Mouse (Mus musculus) layer of hippocampus, postnatal 36 days (tissue): ENCODE measurements around the gene Aven. TPM values are rescaled to one million over a fixed set of nuclear protein-coding genes. Genes with fewer than 3 reads are reported as not detected.
"Not testable (repeated sequence)": the region's sequence is repeated elsewhere in the genome, so short reads cannot be mapped to it uniquely, and the experiment has no call there.

Experiments
- DNase-seq, 2 experiments: peaks; one replicate each; pipeline ENCODE4 v3.0.0; 2022
- total RNA-seq, 2 experiments: library from RNA; stranded (reverse); gene quantifications; 2 replicates each; pipeline ENCODE4 v1.2.3; 2021

The Aven gene
- total RNA-seq: 10 to 100 TPM in 1 of 2 experiments, 1 to 10 TPM in 1; 9.7 to 10.6 TPM

GRCm38 (mm10) chr2:112492856-112493538 is at the start of gene Aven:
TSS of gene Aven (plus strand) at chr2:112492964.
- DNase-seq: peak; percentile 83 to 85

DNA sequence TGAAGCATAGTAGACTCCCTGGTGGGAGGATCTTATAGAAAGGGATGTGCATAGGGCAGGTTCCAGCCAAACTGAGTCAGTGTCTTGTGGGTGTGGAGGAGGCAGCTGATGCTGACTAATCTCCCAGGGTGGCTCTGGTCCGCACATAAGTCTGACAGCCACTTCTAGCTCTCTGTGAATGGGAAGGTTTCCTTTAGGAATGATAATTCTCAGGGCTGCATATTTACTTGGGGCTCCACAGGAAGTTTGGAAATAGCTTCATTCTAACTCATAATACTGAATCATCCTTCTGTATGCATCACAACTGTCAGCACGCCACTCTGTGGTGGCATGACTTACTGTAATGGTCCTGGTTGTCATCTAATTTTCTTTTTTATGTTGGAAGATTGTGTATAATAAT is 49.3 kb upstream of the Aven start:
- no peak for DNase-seq

GRCm38 (mm10) chr2:112445511-112445910 is 47.3 kb upstream of the Aven start:
- no peak for DNase-seq

DNA sequence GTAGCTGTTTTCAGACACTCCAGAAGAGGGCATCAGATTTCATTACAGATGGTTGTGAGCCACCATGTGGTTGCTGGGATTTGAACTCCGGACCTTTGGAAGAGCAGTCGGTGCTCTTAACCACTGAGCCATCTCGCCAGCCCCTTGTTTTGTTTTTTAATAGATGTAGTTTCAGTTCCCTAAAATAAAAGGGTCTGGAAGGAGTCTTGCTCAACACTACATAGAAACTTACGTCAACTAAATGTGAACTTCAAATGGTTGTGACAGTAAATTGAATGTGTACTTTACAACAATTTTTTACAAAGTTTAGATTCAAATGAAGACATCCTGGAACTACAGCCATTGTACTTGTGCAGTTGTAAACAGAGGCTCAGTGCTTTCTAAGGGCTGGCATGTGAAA is 44.7 kb upstream of the Aven start:
- DNase-seq: not testable (repeated sequence)

DNA sequence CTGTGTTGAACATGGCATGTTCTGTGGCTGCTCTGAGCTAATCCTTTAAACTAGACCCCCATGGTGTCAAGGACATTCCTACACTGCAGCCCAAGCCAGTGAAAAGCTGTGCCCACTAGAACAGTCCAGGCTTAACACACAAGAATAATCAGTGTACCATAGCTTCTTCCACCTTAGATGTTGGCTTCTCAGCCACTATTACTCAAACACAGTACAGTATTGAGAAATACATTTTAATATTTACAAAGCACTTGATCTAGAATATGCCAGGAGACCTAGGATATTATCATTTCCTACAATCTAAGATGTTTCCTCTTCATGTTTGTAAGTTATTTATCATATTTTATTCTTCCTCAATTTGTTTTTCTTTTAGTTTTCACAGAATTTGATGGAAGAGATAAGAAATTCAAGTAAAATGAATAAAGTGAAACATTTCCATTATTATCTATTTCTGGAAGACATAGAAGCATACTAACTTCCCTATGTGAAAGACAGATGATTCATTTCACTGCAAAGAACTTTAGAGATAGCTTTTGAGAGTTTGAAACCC is 44.2 kb upstream of the Aven start:
- DNase-seq: no peak

GRCm38 (mm10) chr2:112449597-112450296 is 43.0 kb upstream of the Aven start:
- no peak for DNase-seq

GRCm38 (mm10) chr2:112452513-112452912 is 40.3 kb upstream of the Aven start:
- not testable (repeated sequence) for DNase-seq

- no peak for DNase-seq
Observed at GRCm38 (mm10) chr2:112454125-112454861, 38.5 kb upstream of the Aven start.

DNA sequence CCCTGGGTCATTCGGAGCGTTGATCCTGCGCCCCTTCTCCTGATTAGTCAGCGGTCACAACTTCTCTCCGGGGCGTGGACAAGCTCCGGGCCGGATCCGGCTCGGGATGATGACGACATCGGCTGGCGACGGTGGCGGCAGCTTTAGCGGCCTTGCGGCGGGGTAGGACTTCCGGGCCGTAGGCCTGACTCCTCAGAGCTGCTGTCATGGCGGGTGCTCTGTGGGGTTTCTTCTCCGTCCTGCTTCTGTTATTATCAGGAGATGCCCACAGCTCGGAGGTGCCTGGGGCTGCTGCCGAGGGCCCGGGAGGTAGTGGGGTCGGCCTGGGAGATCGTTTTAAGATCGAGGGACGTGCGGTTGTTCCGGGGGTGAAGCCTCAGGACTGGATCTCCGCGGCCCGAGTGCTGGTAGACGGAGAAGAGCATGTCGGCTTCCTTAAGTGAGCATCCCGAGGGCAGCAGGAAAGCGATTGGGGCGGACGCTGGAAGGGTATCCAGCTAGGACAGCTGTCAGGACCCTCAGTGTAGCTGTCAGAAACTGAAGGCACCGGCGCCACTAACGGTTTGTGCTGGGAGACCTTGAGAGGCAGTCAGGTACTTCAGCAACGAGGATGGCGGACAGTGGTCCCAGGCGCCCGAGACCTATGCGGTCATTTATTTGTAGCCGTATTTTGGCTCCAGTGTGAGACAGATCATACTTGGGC is 37.8 kb upstream of the Aven start, which contains the start of gene Emc7:
TSS of gene Emc7 (plus strand) at position 136 of the 703 bp plus-strand sequence.
- peak; percentile 97 to 99 for DNase-seq

DNA sequence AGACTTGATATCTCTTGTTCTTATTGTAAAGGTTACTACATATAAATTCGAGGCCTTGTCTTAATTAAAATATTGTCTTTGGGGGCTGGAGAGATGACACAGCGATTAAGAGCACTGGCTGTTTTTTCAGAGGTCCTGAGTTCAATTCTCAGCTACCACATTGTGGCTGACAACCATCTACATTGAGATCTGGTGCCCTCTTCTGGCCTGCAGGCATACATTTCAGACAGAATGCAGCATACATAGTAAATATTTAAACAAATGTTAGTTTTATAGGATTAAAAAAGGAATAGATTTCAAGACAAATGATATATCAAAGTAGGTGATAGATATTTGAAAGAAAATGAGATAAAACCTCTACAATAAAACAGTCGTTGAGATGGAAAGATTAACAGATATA is 32.2 kb upstream of the Aven start:
- DNase-seq: no peak

- no peak for DNase-seq
Observed at GRCm38 (mm10) chr2:112469542-112469941, 23.2 kb upstream of the Aven start.

DNA sequence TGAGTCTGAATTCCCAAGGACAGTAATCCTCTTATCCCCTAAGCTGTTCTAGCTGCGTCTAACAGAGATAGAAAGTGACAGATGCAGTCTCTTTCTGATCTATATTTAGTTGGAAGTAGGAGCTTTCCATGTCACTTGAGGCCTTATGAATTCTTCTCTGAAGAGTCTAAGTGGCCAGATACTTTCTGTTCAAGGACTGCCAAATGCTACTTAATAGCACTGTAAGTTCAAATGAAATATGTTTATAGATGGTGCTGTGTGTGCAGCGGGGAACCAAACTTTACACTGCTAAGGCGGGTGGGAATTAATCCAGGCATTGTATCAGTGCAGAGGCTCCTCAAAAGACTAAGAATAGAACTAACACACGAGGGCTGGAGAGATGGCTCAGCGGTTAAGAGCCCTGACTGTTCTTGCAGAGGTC is 21.8 kb upstream of the Aven start:
- no peak for DNase-seq

GRCm38 (mm10) chr2:112472076-112472475 is 20.7 kb upstream of the Aven start:
- DNase-seq: no peak

DNA sequence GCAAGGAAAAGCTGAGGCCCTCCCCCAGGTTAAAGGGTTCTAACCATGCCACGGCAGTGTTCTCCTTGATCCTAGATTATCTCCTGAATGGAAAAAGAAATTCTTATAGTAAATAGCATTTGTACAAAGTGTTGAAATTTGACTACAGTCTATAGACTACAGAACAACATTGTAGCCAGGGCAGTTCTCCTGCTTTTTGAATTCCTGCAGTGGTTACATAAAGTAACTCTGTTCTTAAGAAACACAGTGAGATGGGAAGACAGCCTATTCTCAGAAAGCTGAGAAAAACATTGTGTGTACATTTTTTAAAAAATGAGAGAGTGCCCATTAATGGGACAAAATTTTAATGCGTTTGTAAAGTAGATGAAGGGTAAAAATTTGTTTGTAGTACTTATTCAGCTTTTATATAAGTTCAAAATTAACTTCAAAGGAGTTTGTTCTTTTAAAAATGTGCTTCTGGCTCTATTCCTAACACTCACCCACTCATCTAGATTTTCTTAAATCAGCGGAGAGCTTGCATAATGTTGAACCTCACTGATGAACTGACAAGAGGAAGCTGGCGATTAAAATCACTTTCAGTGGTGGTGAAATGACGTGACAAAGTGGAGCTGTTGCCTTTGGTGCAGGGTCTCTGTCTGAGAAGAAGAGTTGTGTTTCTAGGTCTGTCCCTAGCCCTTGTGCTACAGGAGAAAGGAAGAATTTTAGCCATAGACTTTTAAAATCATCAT is 17.6 kb upstream of the Aven start:
- DNase-seq: no peak

DNA sequence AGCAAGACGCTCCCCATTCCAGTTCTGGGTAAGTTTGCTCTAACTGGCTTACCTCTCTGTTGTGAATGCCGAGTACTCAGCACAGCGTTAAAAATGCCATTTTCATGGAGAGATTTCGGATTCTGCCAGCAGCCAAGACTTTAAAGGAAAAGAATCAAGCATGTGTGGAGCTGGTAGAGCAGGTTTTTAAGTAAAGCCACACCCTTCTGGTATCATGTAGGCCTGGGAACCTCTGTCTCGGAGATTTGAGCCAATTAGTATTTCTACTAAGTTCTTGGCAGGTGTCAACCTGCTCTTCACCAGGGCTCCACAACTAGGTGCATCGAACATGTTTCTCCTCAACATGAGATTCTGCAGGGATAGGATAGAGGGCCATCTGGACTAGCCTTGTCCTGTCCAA is 16.2 kb upstream of the Aven start:
- no peak for DNase-seq

- no peak for DNase-seq
Observed at GRCm38 (mm10) chr2:112480669-112481068, 12.1 kb upstream of the Aven start, which contains the start of gene Chrm5. TSS of gene Chrm5 (minus strand) at chr2:112480769.

GRCm38 (mm10) chr2:112481564-112481963 is 11.2 kb upstream of the Aven start:
- no peak for DNase-seq

GRCm38 (mm10) chr2:112482533-112483333 is 10.0 kb upstream of the Aven start:
- DNase-seq: no peak

GRCm38 (mm10) chr2:112483334-112483651 is 9.5 kb upstream of the Aven start:
- no peak for DNase-seq

DNA sequence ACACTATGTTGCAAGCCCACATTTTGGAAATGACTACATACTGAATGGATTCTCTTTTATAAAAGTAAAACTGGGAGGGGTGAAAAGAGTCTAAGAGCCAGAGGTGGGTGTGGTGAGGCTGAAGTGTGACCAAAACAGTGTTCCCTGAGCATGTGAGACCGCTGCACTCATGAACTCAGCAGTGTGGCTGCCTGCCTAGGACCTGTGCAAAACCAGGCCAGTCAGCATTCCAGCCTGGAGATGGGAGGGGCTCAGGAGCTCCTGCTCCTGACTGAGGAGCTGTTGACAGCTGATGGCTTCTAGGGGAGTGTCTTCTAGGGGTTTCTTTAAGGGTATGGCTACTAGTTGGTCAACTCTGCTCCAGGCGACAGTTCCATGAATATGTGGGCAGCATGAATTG is 7.9 kb upstream of the Aven start:
- no peak for DNase-seq
